Mouse (Mus musculus) intestine, postnatal 0 days (tissue): ENCODE data around the gene Oaz3. TPM values are rescaled to one million over a fixed set of nuclear protein-coding genes. Genes with fewer than 3 reads are reported as not detected.

ENCODE experiments used
- ATAC-seq: fragments of 200-750 bp; cut with Nextera tagmentation; 2 replicates; pipeline ENCODE4 v1.8.0; 2017; ENCODE audit warnings: mild to moderate bottlenecking, moderate TSS enrichment, moderate library complexity
- H3K27ac ChIP-seq: fragments of 300-500 bp; sonication (generic); 2 replicates; pipeline ENCODE4 v1.5.1; 2014; ENCODE audit warnings: mild to moderate bottlenecking, low read depth, low read length, moderate library complexity
- H3K27me3 ChIP-seq: fragments of 300-500 bp; sonication (generic); replicated peaks from 2 replicates; pipeline ENCODE4 v1.6.1; 2014; ENCODE audit warnings: low read length, mixed read lengths; ENCODE audit not compliant: control insufficient read depth, insufficient read depth
- H3K36me3 ChIP-seq: fragments of 300-500 bp; sonication (generic); 2 replicates; pipeline ENCODE4 v1.6.1; 2014; ENCODE audit warnings: mild to moderate bottlenecking, moderate library complexity; ENCODE audit not compliant: control insufficient read depth, insufficient read depth
- H3K4me1 ChIP-seq: fragments of 300-500 bp; sonication (generic); replicated peaks from 2 replicates; pipeline ENCODE4 v1.6.1; 2014; ENCODE audit warnings: antibody characterized with exemption, low read length, mixed read lengths; ENCODE audit not compliant: control insufficient read depth, insufficient read depth
- H3K4me2 ChIP-seq: fragments of 300-500 bp; sonication (generic); replicated peaks from 2 replicates; pipeline ENCODE4 v1.6.1; 2014; ENCODE audit warnings: low read depth, mild to moderate bottlenecking, moderate library complexity
- H3K4me3 ChIP-seq: fragments of 300-500 bp; sonication (generic); 2 replicates; pipeline ENCODE4 v1.5.1; 2014; ENCODE audit warnings: low read depth, low read length
- H3K9ac ChIP-seq: fragments of 300-500 bp; sonication (generic); 2 replicates; pipeline ENCODE4 v1.6.1; 2014; ENCODE audit warnings: mild to moderate bottlenecking, low read depth, low read length
- H3K9me3 ChIP-seq: fragments of 300-500 bp; sonication (generic); 2 replicates; pipeline ENCODE4 v1.6.1; 2016; ENCODE audit warnings: mixed run types; ENCODE audit not compliant: control insufficient read depth
- CTCF ChIP-seq: sonication (generic); IDR thresholded peaks from 2 replicates; pipeline ENCODE4 v1.5.1; 2016; ENCODE audit warnings: low read depth, mild to moderate bottlenecking, control low read depth, antibody characterized with exemption, moderate library complexity
- WGBS: fragments of 180-500 bp; shearing (Covaris S2); extraction: QIAGEN DNeasy Blood & Tissue Kit; methylation state at CpG from one replicate; pipeline ENCODE4 v1.1.7; 2014; 5-methylcytosine and 5-hydroxymethylcytosine counted together
- polyA plus RNA-seq: library from polyadenylated mRNA; unstranded; fragments of >200 nt; fragmentation: Nextera tagmentation; extraction: Ambion mirVana; gene quantifications from 2 replicates; pipeline ENCODE4 v1.2.1, GENCODE M21; 2015

Oaz3 gene
- polyA plus RNA-seq, 1 experiment from 2014 or later = 0.35 TPM

DNA sequence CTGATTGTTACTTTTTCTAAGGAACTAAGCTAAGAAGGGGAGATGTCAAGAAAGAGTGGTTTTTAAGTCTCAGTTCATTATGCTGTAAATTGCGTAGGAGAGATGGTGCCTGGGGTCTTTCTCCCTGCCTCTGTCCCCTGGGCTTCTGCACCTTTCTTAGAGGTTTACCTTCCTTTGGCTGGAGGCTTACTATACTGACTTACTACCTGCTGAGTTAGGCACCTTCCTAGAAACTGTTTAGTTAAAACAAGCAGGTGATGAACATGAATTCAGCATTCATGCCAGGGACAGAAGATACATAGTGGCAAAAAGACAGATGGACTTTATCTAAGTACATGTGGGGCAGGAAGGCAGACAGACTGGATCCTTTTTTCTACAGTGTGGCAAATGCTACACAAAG lies 47.4 kb downstream of the Oaz3 start:
- no peak overlapping the region for H3K9ac ChIP-seq
- H3K4me3 ChIP-seq = no peak overlapping the region
- ATAC-seq = no peak
- TF ChIP-seq CTCF = no peak
- no peak overlapping the region for H3K27ac ChIP-seq
- peaks cover 3% of the 10 kb centered on the region; the same call in 1 of the 2 replicates for H3K27me3 ChIP-seq
- WGBS = 87% methylated on average over 1 of the region's 1 CpGs
- no peak overlapping the region for H3K4me2 ChIP-seq
- no peaks in the 10 kb centered on the region for H3K4me1 ChIP-seq
- H3K36me3 ChIP-seq = peaks cover 15% of the 10 kb centered on the region
- no peaks in the 10 kb centered on the region for H3K9me3 ChIP-seq

DNA sequence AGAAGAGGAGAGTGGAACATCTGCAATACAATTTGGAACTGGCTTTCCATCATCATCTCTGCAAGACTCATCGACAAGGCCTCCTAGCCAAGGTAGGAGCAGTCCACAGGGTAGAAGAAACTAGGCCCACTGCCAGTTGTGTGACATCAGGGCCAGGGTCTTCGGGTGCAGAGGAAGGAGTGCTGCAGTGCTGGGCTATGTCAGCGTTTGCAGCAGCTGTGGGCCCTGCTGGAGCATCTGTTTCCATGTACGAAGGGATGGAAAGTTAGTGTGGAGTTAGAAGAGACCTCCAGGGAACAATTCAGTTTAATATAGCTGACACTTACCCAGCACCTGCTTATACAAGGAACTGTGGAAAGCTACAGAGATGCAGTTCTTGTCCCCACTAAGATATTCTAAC lies 50.7 kb downstream of the Oaz3 start:
- Histone ChIP-seq H3K9ac (no peak overlapping the region), H3K36me3 (peaks cover 35% of the 10 kb centered on the region), H3K4me2 (no peak overlapping the region), H3K4me3 (no peak overlapping the region), H3K9me3 (no peaks in the 10 kb centered on the region), H3K27me3 (no peaks in the 10 kb centered on the region; the same call in 1 of the 2 replicates), H3K4me1 (no peaks in the 10 kb centered on the region), H3K27ac (no peak overlapping the region)
- WGBS = 71% methylated on average over 4 of the region's 4 CpGs
- ATAC-seq = no peak
- TF ChIP-seq CTCF = no peak

GRCm38 (mm10) chr3:94392128-94392527 lies 51.6 kb downstream of the Oaz3 start:
- Histone ChIP-seq H3K9ac (no peak overlapping the region), H3K9me3 (no peaks in the 10 kb centered on the region), H3K36me3 (peaks cover 38% of the 10 kb centered on the region), H3K4me2 (no peak overlapping the region), H3K4me1 (no peaks in the 10 kb centered on the region), H3K27me3 (no peaks in the 10 kb centered on the region), H3K27ac (no peak overlapping the region), H3K4me3 (no peak overlapping the region)
- no peak for ATAC-seq
- 80% methylated on average over 2 of the region's 2 CpGs for WGBS
- TF ChIP-seq CTCF = no peak

DNA sequence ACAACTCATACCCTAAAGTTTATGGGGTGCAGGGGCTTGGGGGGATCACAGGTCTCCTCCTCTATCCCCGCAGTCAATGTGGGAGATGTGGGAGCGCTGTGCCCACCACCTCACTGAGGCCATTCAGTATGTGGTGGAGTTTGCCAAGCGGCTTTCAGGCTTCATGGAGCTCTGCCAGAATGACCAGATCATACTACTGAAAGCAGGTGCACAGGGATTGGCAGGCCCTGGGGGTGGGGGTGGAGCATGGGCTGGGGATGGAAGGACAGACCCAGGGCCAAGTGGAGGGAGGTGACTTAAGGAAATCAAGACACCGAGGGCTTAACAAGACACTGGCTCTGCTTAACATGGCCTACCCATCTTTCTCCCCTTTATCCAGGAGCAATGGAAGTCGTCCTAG lies 52.7 kb downstream of the Oaz3 start:
- H3K9me3 ChIP-seq = no peaks in the 10 kb centered on the region
- no peaks in the 10 kb centered on the region for H3K4me1 ChIP-seq
- no peak overlapping the region for H3K4me2 ChIP-seq
- no peak overlapping the region for H3K9ac ChIP-seq
- peaks cover 44% of the 10 kb centered on the region for H3K36me3 ChIP-seq
- no peak overlapping the region for H3K4me3 ChIP-seq
- no peak overlapping the region for H3K27ac ChIP-seq
- WGBS = 77% methylated on average over 5 of the region's 5 CpGs
- ATAC-seq = no peak
- no peaks in the 10 kb centered on the region for H3K27me3 ChIP-seq
- no peak for TF ChIP-seq CTCF

DNA sequence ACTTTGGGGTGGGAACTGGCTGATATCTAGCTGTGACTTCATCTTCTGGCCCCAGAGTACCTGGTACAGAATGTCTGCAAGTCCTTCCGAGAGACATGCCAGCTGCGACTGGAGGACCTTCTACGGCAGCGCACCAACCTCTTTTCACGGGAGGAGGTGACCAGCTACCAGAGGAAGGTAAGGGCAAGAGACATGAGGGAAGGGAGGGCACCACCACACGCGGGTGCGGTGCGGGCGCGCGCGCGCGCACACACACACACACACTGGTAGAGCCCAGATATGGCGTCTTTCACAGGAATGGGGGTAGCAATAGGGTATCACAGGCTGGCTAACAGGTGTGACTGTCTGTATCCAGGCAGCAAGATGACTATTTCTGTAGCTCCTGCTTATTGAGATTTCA lies 54.3 kb downstream of the Oaz3 start:
- Histone ChIP-seq H3K4me3 (no peak overlapping the region), H3K4me1 (no peaks in the 10 kb centered on the region), H3K27me3 (no peaks in the 10 kb centered on the region), H3K36me3 (peaks cover 41% of the 10 kb centered on the region), H3K9me3 (no peaks in the 10 kb centered on the region), H3K9ac (no peak overlapping the region), H3K4me2 (no peak overlapping the region), H3K27ac (no peak overlapping the region)
- 94% methylated on average over 16 of the region's 16 CpGs for WGBS
- ATAC-seq = no peak
- TF ChIP-seq CTCF = no peak

GRCm38 (mm10) chr3:94388047-94388446 lies 55.7 kb downstream of the Oaz3 start:
- H3K9ac ChIP-seq = no peak overlapping the region

GRCm38 (mm10) chr3:94387391-94387790 lies 56.3 kb downstream of the Oaz3 start:
- Histone ChIP-seq H3K9me3 (no peaks in the 10 kb centered on the region), H3K4me3 (no peak overlapping the region), H3K9ac (no peak overlapping the region), H3K27ac (no peak overlapping the region), H3K27me3 (no peaks in the 10 kb centered on the region), H3K4me1 (no peaks in the 10 kb centered on the region), H3K4me2 (no peak overlapping the region), H3K36me3 (peaks cover 36% of the 10 kb centered on the region)
- WGBS = 92% methylated on average over 10 of the region's 10 CpGs
- no peak for TF ChIP-seq CTCF
- ATAC-seq = no peak

More at GRCm38 (mm10) chr3:94388047-94388446, 55.7 kb downstream of the Oaz3 start:
- 77% methylated on average over 5 of the region's 5 CpGs for WGBS
- H3K4me3 ChIP-seq = no peak overlapping the region
- H3K4me1 ChIP-seq = no peaks in the 10 kb centered on the region
- no peak overlapping the region for H3K4me2 ChIP-seq
- peaks cover 38% of the 10 kb centered on the region for H3K36me3 ChIP-seq
- H3K9me3 ChIP-seq = no peaks in the 10 kb centered on the region
- no peak for TF ChIP-seq CTCF
- no peak for ATAC-seq
- H3K27me3 ChIP-seq = no peaks in the 10 kb centered on the region
- no peak overlapping the region for H3K27ac ChIP-seq
